Mouse (Mus musculus): ENCODE data around the gene Aunip.
A peak's percentile ranks its signal among the peaks of the same experiment; 100 is the strongest.

The Aunip gene

DNA sequence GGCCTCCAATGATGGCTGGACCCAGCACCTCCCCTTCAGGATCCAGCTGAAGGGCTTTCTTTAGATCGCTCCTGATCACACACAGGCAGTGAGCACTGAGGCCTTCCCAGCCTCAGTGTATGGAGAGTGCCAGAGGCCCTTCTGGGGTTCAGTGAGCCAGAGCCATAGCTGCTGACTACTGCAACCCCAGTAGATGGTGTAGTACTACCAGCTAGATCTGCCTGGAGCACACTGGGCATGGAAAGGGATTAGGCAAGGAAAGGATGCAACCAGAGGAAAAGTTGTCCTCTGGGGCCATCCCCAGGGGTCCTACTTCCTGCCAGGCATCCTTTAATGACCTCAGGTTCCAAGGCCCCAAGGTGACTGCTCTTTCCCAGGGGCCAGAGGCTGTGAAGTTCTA is 42.8 kb downstream of the Aunip start:
- DNase-seq (ENCODE audit: low read depth, low spot score): no peak

GRCm38 (mm10) chr4:134555956-134556580 is 45.3 kb downstream of the Aunip start:
- peak; percentile 66 for DNase-seq (ENCODE audit: low read depth, low spot score)

DNA sequence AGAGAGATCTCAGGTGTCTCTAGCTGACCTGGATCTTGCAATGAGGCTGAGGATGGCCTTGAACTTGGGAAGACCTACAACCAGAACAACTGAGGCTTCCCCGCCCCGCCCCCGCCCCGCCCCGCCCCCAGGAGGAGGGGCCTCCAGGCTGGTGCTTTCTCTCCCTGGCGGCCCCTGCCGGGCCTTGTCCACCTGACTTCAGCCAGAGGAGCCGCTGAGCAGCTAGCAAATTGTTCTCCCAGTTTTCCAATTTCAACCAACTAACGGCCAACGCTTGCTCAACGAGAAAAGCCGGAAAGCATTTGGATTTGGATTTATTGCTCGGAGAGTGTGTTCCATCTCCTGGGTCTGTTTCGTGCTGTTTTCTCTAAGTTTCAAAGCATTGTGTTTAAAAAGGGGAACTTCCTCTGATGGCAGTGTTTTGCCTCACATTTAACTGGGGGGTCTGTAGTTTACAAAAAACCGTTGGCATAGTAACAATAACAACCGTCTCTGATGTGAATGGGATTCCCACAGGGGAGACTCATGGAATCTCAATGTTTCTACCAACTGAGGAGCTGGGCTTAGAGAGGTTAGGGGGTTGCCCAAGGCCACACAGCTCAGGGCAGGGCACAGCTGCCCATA is 46.9 kb downstream of the Aunip start:
- peak; percentile 74 for DNase-seq (ENCODE audit: low read depth, low spot score)

GRCm38 (mm10) chr4:134558570-134559113 is 47.8 kb downstream of the Aunip start:
- DNase-seq (ENCODE audit: low read depth, low spot score): no peak

DNA sequence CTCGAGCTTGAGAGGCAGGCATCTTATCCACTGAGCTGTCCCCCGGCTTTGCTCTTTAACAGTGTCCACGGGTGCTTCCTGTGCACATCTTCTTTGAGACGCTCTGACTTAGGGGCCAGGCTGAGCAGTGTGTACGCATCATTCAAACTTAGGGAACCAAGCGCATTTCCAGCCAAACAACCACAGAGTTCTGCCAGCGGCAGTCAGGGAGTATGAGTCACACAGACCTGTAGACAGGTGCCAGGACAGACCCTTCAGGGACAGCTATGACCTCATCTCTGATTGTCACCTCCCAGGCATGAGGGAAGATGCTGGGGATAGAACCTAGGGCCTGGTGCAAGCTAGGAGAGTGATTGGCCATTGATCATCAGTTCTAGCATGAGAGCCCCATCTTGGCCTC is 48.4 kb downstream of the Aunip start:
- DNase-seq (ENCODE audit: low read depth, low spot score): no peak

- DNase-seq (ENCODE audit: low read depth, low spot score): no peak
Observed at GRCm38 (mm10) chr4:134560699-134561098, 49.9 kb downstream of the Aunip start.

DNA sequence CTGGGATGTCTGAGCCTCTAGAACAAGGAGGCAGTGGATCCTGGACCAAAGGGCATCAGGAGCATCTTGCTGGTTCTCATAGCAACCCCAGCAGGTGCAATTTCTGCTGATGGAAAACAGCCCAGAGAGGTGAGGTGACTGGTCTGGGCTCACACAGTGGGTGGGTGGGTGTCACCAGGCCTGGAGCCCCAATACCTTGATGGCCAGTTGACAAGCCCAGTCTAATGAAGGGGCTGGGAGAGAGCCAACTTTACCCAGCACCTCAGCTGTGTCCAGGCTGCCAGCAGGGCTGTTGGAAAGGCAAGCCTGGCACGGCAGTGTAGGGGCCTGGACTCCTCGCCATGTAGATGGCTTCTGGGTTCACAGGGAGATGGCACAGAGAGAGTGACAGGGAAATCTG is 51.2 kb downstream of the Aunip start:
- DNase-seq (ENCODE audit: low read depth, low spot score): no peak

GRCm38 (mm10) chr4:134563624-134564023 is 52.8 kb downstream of the Aunip start:
- no peak for DNase-seq (ENCODE audit: low read depth, low spot score)

- DNase-seq (ENCODE audit: low read depth, low spot score): no peak
Observed at GRCm38 (mm10) chr4:134564093-134564492, 53.3 kb downstream of the Aunip start.

DNA sequence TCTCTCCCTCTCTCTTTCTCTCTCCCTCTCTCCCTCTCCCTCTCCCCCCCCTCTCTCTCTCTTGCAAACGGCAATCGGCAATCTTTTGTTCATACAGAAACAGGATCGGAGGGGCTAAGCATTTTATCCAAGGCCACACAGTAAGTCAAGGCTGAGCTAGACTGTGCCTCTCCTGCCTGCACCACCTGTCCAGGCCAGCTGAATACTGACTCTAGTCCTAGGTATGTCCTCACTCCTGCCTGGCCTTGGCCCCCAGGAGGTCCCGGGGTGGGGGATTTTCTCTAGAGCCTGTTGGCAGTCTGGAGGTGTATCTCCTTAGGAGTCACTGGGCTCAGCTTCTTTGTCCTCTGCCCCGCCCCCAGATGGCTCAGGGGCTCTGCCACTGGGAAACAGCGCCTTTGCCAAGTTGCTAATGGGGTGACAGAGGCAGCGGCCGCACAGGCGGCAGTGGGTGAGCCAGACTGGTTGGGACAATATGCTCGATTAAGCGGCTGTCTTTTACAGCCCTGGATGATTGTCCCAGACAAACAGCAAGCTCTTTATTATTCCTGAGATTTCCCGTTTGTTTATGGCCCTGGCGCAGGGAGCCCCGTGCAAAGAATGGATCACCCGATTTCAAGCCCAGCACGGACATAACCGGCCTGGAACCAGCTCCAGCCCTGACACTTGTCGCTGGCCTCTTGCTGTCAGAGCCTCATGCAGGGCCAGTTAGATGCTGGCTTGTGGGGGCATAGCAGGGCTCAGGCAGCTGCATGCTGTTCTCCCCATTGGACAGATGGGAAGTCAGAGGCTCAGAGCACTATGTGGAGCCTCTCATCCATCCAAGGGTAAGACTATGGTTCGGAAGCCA is 56.8 kb downstream of the Aunip start:
- DNase-seq (ENCODE audit: low read depth, low spot score): peak; percentile 34

DNA sequence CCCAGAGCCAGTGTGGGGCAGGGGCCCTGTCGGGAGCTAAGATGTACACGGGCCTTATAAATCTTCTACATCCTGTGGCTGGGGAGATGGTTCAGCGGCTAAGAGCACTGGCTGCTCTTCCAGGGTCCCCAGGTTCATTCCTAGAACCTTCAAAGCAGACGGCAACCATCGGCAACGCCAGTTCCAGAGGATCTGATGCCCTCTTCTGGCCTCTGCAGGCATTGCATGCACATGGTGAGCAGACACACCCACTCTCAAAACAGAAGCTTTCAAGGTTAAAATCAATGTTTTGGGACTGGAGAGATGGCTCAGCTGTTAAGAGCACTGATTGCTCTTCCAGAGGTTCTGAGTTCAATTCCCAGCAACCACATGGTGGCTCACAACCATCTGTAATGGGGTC is 58.4 kb downstream of the Aunip start:
- peak; percentile 70 for DNase-seq (ENCODE audit: low read depth, low spot score)

GRCm38 (mm10) chr4:134569831-134570230 is 59.0 kb downstream of the Aunip start:
- DNase-seq (ENCODE audit: low read depth, low spot score): no peak

DNA sequence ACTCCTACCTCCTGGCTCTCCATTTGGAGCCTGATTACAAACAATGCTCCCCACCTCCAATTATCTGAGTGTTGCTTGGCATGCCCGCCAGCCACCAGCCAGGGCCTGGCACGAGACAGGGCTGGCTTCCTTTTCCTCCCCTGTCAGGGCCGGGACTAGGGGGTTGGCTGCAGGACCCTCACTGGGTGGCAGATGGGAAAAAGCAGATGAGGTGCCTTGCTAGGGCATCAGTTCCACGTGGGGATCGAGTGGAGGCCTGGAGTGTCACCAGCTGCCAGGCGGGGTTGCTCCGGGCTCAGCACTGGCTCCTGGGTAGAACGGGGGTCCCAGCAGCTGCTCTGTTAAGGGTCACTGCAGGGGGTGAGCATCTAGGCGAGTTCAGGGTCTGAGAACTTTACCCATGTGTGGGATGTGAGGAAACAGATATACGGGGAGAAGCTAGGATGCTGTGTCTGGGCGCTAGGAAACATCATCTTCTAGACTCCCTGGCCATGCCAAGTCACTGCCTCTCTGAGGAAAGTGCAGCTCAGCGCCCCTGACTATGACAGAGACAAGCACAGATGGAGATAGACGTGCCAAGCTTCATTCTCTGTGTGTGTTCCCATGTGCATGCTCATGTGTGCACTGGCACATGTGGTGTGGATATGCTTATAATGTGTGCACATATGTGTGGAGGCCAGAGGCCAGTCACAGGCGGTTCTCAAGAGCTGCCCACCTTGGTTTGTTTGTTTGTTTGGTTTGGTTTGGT is 60.1 kb downstream of the Aunip start:
- DNase-seq (ENCODE audit: low read depth, low spot score): no peak

DNA sequence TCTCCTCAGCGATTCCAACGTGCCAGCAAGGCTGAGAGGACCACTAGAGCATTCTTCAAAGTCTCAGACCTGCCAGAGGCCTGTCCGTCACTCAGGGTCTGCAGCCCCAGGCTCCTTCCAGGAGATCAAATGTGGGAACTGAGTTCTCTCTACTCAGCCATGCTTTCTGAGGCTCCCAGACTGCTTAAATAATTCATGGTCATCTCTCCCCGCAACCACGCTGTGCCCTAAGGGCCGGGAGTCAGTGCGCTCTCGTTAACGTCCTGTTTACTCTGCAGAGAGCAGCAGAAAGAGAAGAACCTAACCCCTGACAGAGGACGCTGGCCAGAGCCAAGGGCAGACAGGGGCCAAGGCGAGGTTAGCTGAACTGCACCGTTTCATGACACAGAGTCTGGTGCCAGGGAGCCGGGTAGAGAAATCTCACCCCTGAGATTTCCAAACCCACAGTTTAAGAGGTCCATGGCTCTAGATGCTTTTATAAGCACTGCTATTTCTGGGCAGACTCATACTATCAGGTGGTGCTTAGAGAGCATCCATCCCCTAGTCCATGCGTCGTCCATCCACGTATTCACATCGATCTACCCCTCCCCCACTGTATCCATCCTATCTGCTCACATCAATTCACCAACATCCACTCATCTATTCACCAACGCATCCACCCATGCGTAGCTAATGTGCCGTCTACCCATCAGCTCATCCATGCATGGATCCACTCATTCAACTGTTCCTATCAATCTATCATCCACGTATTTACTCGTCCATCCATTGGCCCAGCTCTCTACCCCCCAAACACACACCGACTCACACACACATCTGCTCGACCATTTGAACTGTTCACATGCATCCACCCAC is 61.9 kb downstream of the Aunip start:
- no peak for DNase-seq (ENCODE audit: low read depth, low spot score)
